ENCODE assay signal across 14 mouse cellular contexts in genomic region chr4:125478071-125478470, GRCm38 (mm10). TPM values are rescaled to one million over a fixed set of nuclear protein-coding genes. Genes with fewer than 3 reads are reported as not detected.
A peak's percentile ranks its signal among the peaks of the same experiment; 100 is the strongest.
DNase-seq lines count a peak whose midpoint lies in the region; ATAC-seq lines count a peak whose summit lies in the region.
"Had no signal": no experiment of that assay in that cellular context is flagged by ENCODE, and none has a peak within 500 bp of the region (broad histone marks: within the 10 kb centered on the region; RNA-seq: fewer than 3 reads in every experiment).

No protein-coding gene starts in this region.

- H3K27ac ChIP-seq in midbrain, embryonic 14.5 days (replicated peaks; ENCODE audit: low read depth, low read length): no peak overlapping the region
- no peak overlapping the region for H3K27ac ChIP-seq in midbrain, embryonic 16.5 days (ENCODE audit: low read length)
- H3K27ac ChIP-seq: limb, embryonic 12.5 days had no signal

- no peak overlapping the region for H3K9ac ChIP-seq in midbrain, embryonic 14.5 days (replicated peaks; ENCODE audit: low read length)
- H3K9ac ChIP-seq in midbrain, embryonic 16.5 days (ENCODE audit: low read depth, low read length): no peak overlapping the region
- H3K9ac ChIP-seq: limb, embryonic 12.5 days had no signal

- no peaks in the 10 kb centered on the region for H3K9me3 ChIP-seq in midbrain, embryonic 14.5 days (ENCODE audit: control insufficient read depth, low read length)
- H3K9me3 ChIP-seq in midbrain, embryonic 16.5 days (replicated peaks; ENCODE audit: control insufficient read depth, low read length, poor library complexity, severe bottlenecking): no peaks in the 10 kb centered on the region
- H3K9me3 ChIP-seq: limb, embryonic 12.5 days had no signal

- WGBS in midbrain, embryonic 14.5 days: 34% methylated on average over 12 of the region's 12 CpGs
- 37% methylated on average over 12 of the region's 12 CpGs for WGBS in midbrain, embryonic 16.5 days

- H3K4me1 ChIP-seq in midbrain, embryonic 14.5 days (ENCODE audit: control insufficient read depth, insufficient read depth, low read length): peaks cover 10% of the 10 kb centered on the region; the same call in 1 of the 2 replicates
- H3K4me1 ChIP-seq in midbrain, embryonic 16.5 days (ENCODE audit: control insufficient read depth, insufficient read depth, low read length): peaks cover 6% of the 10 kb centered on the region
- H3K4me1 ChIP-seq: limb, embryonic 12.5 days had no signal

- H3K27me3 ChIP-seq in midbrain, embryonic 14.5 days (ENCODE audit: control insufficient read depth, insufficient read depth, low read length): no peaks in the 10 kb centered on the region; the same call in 1 of the 2 replicates
- no peaks in the 10 kb centered on the region; the same call in 1 of the 2 replicates for H3K27me3 ChIP-seq in midbrain, embryonic 16.5 days (ENCODE audit: control insufficient read depth, insufficient read depth, low read depth, low read length)

- no peak overlapping the region for H3K4me2 ChIP-seq in midbrain, embryonic 14.5 days (ENCODE audit: low read length)
- no peak overlapping the region for H3K4me2 ChIP-seq in midbrain, embryonic 16.5 days (ENCODE audit: low read length)
- H3K4me2 ChIP-seq: limb, embryonic 12.5 days had no signal

- peak; percentile 68 for DNase-seq in midbrain, embryonic 14.5 days
- DNase-seq in layer of hippocampus, postnatal 10 days (ENCODE audit: low spot score in 2 of 2): peak; percentile 51 to 56
- peak; percentile 59 for DNase-seq in right cerebral cortex, postnatal 4 days
- DNase-seq in urinary bladder, postnatal 25 days (ENCODE audit: low spot score): no peak
- DNase-seq in urinary bladder, postnatal 10 days (ENCODE audit: low spot score): no peak
- no peak for DNase-seq in kidney, adult 8-10 months
- DNase-seq: gastrocnemius, postnatal 25 days; kidney, adult 2 months; retina, postnatal 1 day had no signal

- ATAC-seq in midbrain, embryonic 14.5 days (ENCODE audit: low FRiP score, low TSS enrichment): no peak
- no peak for ATAC-seq in midbrain, embryonic 16.5 days
- ATAC-seq in frontal cortex, adult (ENCODE audit: low TSS enrichment): peak; percentile 35; the same call in 1 of the 2 replicates
- ATAC-seq: lung, postnatal 0 days had no signal

- H3K4me3 ChIP-seq in midbrain, embryonic 14.5 days (replicated peaks; ENCODE audit: low read depth, low read length): no peak overlapping the region
- no peak overlapping the region for H3K4me3 ChIP-seq in midbrain, embryonic 16.5 days (ENCODE audit: low read depth, low read length)
- H3K4me3 ChIP-seq: limb, embryonic 12.5 days had no signal

- no peaks in the 10 kb centered on the region for H3K36me3 ChIP-seq in midbrain, embryonic 14.5 days (ENCODE audit: control insufficient read depth, insufficient read depth, low read length)
- no peaks in the 10 kb centered on the region for H3K36me3 ChIP-seq in midbrain, embryonic 16.5 days (ENCODE audit: control insufficient read depth, insufficient read depth, low read length)
- H3K36me3 ChIP-seq: limb, embryonic 12.5 days had no signal

RNA-seq across cellular contexts. Expression of gene Grik3, which starts 12.4 kb away (rescaled TPM):
- 4.5 and 4.9 TPM in 2 replicates for polyA plus RNA-seq in midbrain, embryonic 14.5 days (2014; fragmentation: Nextera tagmentation; extraction: Ambion mirVana)
- polyA plus RNA-seq in midbrain, embryonic 16.5 days (2015; fragmentation: Nextera tagmentation; extraction: Ambion mirVana): 4.4 and 5.9 TPM in 2 replicates
- total RNA-seq in layer of hippocampus, postnatal 10 days (2021): 10 to 100 TPM; 32.8 to 34.5 TPM
- total RNA-seq: monocyte, adult 5-6 weeks had no signal
- polyA plus RNA-seq: limb, embryonic 12.5 days; lung, postnatal 0 days had no signal

Comparison
In these comparisons a context has a peak if more than half of its experiments do, and no peak if none do; other contexts are left out.
1. DNase-seq: peak in midbrain, embryonic 14.5 days (single experiment), layer of hippocampus, postnatal 10 days (2 of 2) and right cerebral cortex, postnatal 4 days (single experiment); none in urinary bladder, postnatal 25 days (single experiment), urinary bladder, postnatal 10 days (single experiment) and kidney, adult 8-10 months (0 of 2).